Comparison of ENCODE assay signal across 32 mouse cellular contexts in genomic region chr6:111561347-111561746, GRCm38 (mm10).
"Had no signal": no experiment of that assay in that cellular context is flagged by ENCODE, and none has a peak within 500 bp of the region (broad histone marks: within the 10 kb centered on the region; RNA-seq: fewer than 3 reads in every experiment).

No protein-coding gene starts in this region.

- H3K9me3 ChIP-seq: heart, embryonic 12.5 days; heart, embryonic 13.5 days; heart, embryonic 15.5 days; hindbrain, embryonic 10.5 days; hindbrain, embryonic 12.5 days; hindbrain, embryonic 13.5 days; hindbrain, embryonic 15.5 days; intestine, embryonic 15.5 days; kidney, embryonic 15.5 days had no signal

- H3K27me3 ChIP-seq: heart, embryonic 12.5 days; heart, embryonic 13.5 days; heart, embryonic 15.5 days; hindbrain, embryonic 12.5 days; hindbrain, embryonic 13.5 days; hindbrain, embryonic 15.5 days; intestine, embryonic 15.5 days; kidney, embryonic 15.5 days had no signal

- H3K27ac ChIP-seq: heart, embryonic 13.5 days; heart, embryonic 15.5 days; hindbrain, embryonic 10.5 days; hindbrain, embryonic 12.5 days; hindbrain, embryonic 13.5 days; hindbrain, embryonic 14.5 days; hindbrain, embryonic 15.5 days; hindbrain, postnatal 0 days; intestine, embryonic 15.5 days; kidney, embryonic 15.5 days; kidney, postnatal 0 days; left cerebral cortex, adult 2 months had no signal

- H3K9ac ChIP-seq: heart, embryonic 12.5 days; heart, embryonic 13.5 days; heart, embryonic 15.5 days; hindbrain, embryonic 12.5 days; hindbrain, embryonic 13.5 days; hindbrain, embryonic 14.5 days; hindbrain, embryonic 15.5 days; intestine, embryonic 15.5 days; kidney, embryonic 15.5 days had no signal

- H3K36me3 ChIP-seq: heart, embryonic 12.5 days; heart, embryonic 13.5 days; heart, embryonic 15.5 days; hindbrain, embryonic 10.5 days; hindbrain, embryonic 12.5 days; hindbrain, embryonic 13.5 days; hindbrain, embryonic 15.5 days; intestine, embryonic 15.5 days; kidney, embryonic 15.5 days had no signal

- DNase-seq: heart, postnatal 10 days; heart, postnatal 14 days; heart, postnatal 36 days; heart, postnatal 4 days; kidney, adult 11 months; kidney, adult 18-20 months; kidney, adult 2 months; kidney, adult 8-10 months; kidney, adult 9 months; kidney, postnatal 10 days; kidney, postnatal 14 days; kidney, postnatal 25 days; kidney, postnatal 36 days; kidney, postnatal 4 days; layer of hippocampus, adult 9-11 months had no signal

- H3K4me3 ChIP-seq: heart, embryonic 12.5 days; heart, embryonic 13.5 days; heart, embryonic 15.5 days; hindbrain, embryonic 10.5 days; hindbrain, embryonic 12.5 days; hindbrain, embryonic 13.5 days; hindbrain, embryonic 15.5 days; intestine, embryonic 15.5 days; kidney, embryonic 15.5 days; left cerebral cortex, adult 2 months had no signal

- H3K4me1 ChIP-seq: heart, embryonic 12.5 days; heart, embryonic 13.5 days; heart, embryonic 15.5 days; hindbrain, embryonic 10.5 days; hindbrain, embryonic 12.5 days; hindbrain, embryonic 13.5 days; hindbrain, embryonic 15.5 days; intestine, embryonic 15.5 days; kidney, embryonic 15.5 days had no signal

- H3K4me2 ChIP-seq: heart, embryonic 12.5 days; heart, embryonic 13.5 days; heart, embryonic 15.5 days; hindbrain, embryonic 12.5 days; hindbrain, embryonic 13.5 days; hindbrain, embryonic 14.5 days; hindbrain, embryonic 15.5 days; intestine, embryonic 15.5 days; kidney, embryonic 15.5 days had no signal

- ATAC-seq: hindbrain, embryonic 16.5 days; hindbrain, postnatal 0 days; inflammation-experienced regulatory T-cells, adult 6 months; intestine, embryonic 15.5 days; intestine, embryonic 16.5 days; intestine, postnatal 0 days had no signal
